Mouse (Mus musculus) fibroblast of lung, adult 2 months (primary cell): ENCODE data around the gene Cog2.

ENCODE experiments used
- DNase-seq: peaks from one replicate; pipeline ENCODE4 v3.0.0-alpha.2; 2011; ENCODE audit warnings: low read depth

Gene Cog2

DNA sequence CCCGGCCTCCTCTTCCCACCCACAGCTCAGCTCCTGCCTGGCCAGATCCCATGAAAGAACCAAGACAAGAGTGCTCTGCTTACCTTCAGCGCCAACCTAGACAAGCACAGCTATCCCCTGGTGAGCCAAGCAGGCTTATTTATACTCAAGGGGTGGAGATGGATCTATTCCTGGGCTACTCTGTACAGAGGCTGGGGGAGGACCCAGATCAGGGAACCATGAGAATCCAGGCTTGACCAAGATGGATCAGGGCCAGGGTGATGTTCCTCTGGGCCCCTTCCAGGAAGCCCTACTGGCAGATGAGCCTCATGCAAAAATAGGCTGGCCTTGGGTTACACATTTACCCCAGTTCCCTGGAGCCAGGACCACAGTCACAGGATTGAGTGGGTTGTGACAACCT, 49.0 kb downstream of the Cog2 start, which contains the start of gene Agt:
Gene Agt (minus strand): TSS at position 114 of the 400 bp plus-strand sequence.
- peak; percentile 7 for DNase-seq

- peak; percentile 30 for DNase-seq
Observed at GRCm38 (mm10) chr8:124571732-124572429, 51.3 kb downstream of the Cog2 start.

GRCm38 (mm10) chr8:124572430-124572775, 51.8 kb downstream of the Cog2 start:
- no peak for DNase-seq

DNA sequence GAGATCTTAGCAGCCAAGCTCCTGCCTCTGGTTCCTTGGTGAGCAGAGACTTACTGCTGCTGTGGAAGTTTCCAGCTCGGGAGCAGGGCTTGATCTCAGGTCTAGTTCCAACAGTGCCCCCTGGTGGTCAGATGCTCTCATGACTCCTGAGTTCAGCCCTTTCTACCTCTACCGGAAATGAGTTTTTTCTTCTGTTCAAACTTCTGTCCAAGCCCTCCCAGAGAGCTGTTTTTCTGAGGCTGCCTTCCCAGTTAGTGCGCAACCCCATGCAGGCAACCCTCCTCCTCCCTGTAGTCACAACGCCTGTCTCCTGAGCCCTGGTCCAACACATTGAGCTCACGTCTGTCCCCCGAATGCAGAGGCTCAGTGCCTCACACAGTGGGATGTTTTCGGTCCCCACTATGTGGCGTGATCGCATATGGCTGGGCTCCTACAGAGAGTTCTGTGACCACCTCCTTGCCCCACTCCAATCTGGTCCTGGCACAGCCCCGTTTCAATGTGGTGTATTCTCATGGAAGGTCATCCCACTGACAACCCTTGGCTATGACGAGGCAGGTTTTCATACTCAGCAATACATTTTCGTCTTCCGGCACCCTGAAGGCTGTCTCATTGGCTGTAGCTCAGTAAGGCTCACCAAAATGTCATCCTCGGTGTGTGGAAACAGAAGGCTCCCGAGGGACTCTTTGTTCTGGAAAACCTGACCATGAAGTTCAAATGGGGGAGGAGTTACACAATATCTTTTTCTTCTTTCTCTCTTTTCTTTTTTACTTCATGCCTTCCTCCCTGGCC, 53.2 kb downstream of the Cog2 start:
- DNase-seq = peak; percentile 91

DNA sequence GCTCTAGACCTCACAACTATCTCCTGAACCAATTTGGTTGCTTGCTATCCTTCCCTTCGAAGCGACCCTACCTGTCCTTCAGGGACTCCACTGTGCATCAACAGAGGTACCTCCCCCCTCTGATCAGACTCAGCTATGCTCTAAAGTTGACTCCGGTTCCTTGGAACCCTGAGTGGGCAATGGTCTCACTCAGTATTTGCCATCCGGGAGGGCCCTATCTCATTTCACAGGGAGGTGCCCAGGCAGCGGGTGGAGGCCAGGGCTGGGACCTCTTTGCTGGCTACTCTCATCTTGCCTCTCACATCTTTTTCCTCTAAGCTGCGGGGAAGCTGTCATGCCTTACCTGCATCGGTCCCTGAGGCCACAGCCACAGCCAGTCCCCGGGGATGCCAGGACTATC, 55.2 kb downstream of the Cog2 start, which contains the start of gene Capn9:
Gene Capn9 (plus strand): TSS at position 301 of the 400 bp plus-strand sequence.
- DNase-seq = no peak

DNA sequence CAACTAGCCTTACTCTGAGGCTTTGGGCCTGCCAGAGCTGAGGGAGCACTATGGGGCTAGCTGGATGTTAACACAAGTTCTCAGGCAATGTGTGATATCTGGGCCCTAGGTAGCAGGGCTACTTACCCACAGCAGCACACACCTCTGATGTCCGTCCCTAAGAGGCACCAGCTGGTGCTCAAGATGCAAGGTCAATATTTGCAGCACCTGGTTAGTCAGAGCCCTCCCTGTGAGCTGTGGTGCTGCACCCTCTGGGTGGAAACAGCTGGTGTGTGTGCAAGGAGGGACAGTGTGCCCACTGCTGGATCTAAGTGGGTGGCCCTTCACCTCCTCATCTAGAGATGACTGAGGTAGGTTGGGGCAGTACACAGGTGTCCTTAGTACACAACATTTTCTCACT, 56.2 kb downstream of the Cog2 start:
- no peak for DNase-seq

GRCm38 (mm10) chr8:124585718-124586425, 65.3 kb downstream of the Cog2 start:
- no peak for DNase-seq

GRCm38 (mm10) chr8:124586556-124586955, 66.0 kb downstream of the Cog2 start:
- no peak for DNase-seq

- DNase-seq = no peak
Observed at GRCm38 (mm10) chr8:124589393-124589792, 68.8 kb downstream of the Cog2 start.
